Mouse (Mus musculus): ENCODE results near the gene Cdx2.

Cdx2 gene

GRCm38 (mm10) chr5:147315432-147316075, 8.5 kb upstream of the Cdx2 start:
- DNase-seq (ENCODE audit: low spot score), result no peak

- no peak for DNase-seq (ENCODE audit: low spot score)
These were observed 7.8 kb upstream of the Cdx2 start for GRCm38 (mm10) chr5:147314646-147315431.

- DNase-seq (ENCODE audit: low spot score), result no peak
These were observed 6.0 kb upstream of the Cdx2 start for GRCm38 (mm10) chr5:147312830-147313685.

- no peak for DNase-seq (ENCODE audit: low spot score)
These were observed 2.7 kb upstream of the Cdx2 start for GRCm38 (mm10) chr5:147309786-147310185.

- DNase-seq (ENCODE audit: low spot score), result no peak
These were observed 1.4 kb upstream of the Cdx2 start for GRCm38 (mm10) chr5:147308451-147308850.

- no peak for DNase-seq (ENCODE audit: low spot score)
These were observed 322 bp upstream of the Cdx2 start for GRCm38 (mm10) chr5:147307398-147307785.

GRCm38 (mm10) chr5:147305856-147306637, 1.0 kb downstream of the Cdx2 start:
- no peak for DNase-seq (ENCODE audit: low spot score)

GRCm38 (mm10) chr5:147305166-147305565, 1.9 kb downstream of the Cdx2 start:
- no peak for DNase-seq (ENCODE audit: low spot score)

- no peak for DNase-seq (ENCODE audit: low spot score)
These were observed 2.6 kb downstream of the Cdx2 start for GRCm38 (mm10) chr5:147304276-147305155.

GRCm38 (mm10) chr5:147302746-147303400, 4.2 kb downstream of the Cdx2 start:
- no peak for DNase-seq (ENCODE audit: low spot score)

GRCm38 (mm10) chr5:147302141-147302540, 4.9 kb downstream of the Cdx2 start:
- DNase-seq (ENCODE audit: low spot score), result no peak

- no peak for DNase-seq (ENCODE audit: low spot score)
These were observed 5.3 kb downstream of the Cdx2 start for GRCm38 (mm10) chr5:147301781-147302070.

GRCm38 (mm10) chr5:147300917-147301780, 5.9 kb downstream of the Cdx2 start:
- DNase-seq (ENCODE audit: low spot score), result no peak

- no peak for DNase-seq (ENCODE audit: low spot score)
These were observed 7.1 kb downstream of the Cdx2 start for GRCm38 (mm10) chr5:147300001-147300363.

- DNase-seq (ENCODE audit: low spot score), result no peak
These were observed 7.6 kb downstream of the Cdx2 start for GRCm38 (mm10) chr5:147299255-147300000.

- DNase-seq (ENCODE audit: low spot score), result no peak
These were observed 9.8 kb downstream of the Cdx2 start for GRCm38 (mm10) chr5:147297249-147297648.

GRCm38 (mm10) chr5:147294121-147294520, 12.9 kb downstream of the Cdx2 start:
- no peak for DNase-seq (ENCODE audit: low spot score)

GRCm38 (mm10) chr5:147293127-147293910, 13.8 kb downstream of the Cdx2 start:
- DNase-seq (ENCODE audit: low spot score), result no peak
